Comparison of ENCODE assay signal across 8 mouse cellular contexts in the genomic region with DNA sequence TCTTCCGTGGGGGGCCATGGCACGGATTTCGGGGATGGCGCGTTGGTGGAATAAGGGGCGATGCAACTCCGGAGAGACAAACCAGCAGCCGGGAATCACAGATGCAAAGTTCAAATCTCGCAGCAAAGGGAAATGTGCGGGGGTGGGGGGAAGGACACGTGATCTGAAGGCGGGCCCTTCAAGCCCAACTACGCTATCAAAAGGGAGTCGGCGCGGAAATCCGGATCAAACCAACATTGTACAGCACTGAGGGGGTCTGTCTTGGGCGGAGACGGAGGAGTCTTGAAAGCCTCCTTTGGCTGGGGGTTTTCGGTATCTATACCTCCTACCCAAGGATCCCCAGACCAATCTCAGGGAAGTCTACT. TPM values are rescaled to one million over a fixed set of nuclear protein-coding genes. Genes with fewer than 3 reads are reported as not detected.
DNase-seq lines count a peak whose midpoint lies in the region; ATAC-seq lines count a peak whose summit lies in the region.

A gene (minus strand): TSS at position 202 of the 365 bp plus-strand sequence.

- H3K4me3 ChIP-seq in hindbrain, embryonic 11.5 days (ENCODE audit: low read depth, low read length): peak within 1 kb of the TSS; percentile 89

- H3K27ac ChIP-seq in hindbrain, embryonic 11.5 days (ENCODE audit: low read depth, low read length): peak within 1 kb of the TSS; percentile 91

- H3K4me2 ChIP-seq in hindbrain, embryonic 11.5 days (replicated peaks; ENCODE audit: low read depth, low read length): peak within 1 kb of the TSS; percentile 74

- no peaks in the 10 kb centered on the region; the same call in 1 of the 2 replicates for H3K4me1 ChIP-seq in hindbrain, embryonic 11.5 days (replicated peaks; ENCODE audit: control insufficient read depth, insufficient read depth, low read length)

- 0 out of 2 replicates have a peak, but pooled peaks cover 2% of the 10 kb centered on the region for H3K36me3 ChIP-seq in hindbrain, embryonic 11.5 days (ENCODE audit: control insufficient read depth, insufficient read depth, low read length)

- H3K9me3 ChIP-seq in hindbrain, embryonic 11.5 days (ENCODE audit: control insufficient read depth, low read length): no peaks in the 10 kb centered on the region

- H3K27me3 ChIP-seq in hindbrain, embryonic 11.5 days (ENCODE audit: control insufficient read depth, insufficient read depth, low read length): no peaks in the 10 kb centered on the region

- ATAC-seq in hindbrain, embryonic 11.5 days (ENCODE audit: low FRiP score): peak; percentile 98

- DNase-seq in MN1 (ENCODE audit: low spot score): peak; percentile 86
- DNase-seq in cerebellum, adult 9-10 months: peak; percentile 83
- peak; percentile 83 to 93 for DNase-seq in frontal cortex, adult 2 months (ENCODE audit: extremely low spot score in 1 of 2, low spot score in 1 of 2)
- DNase-seq in hindbrain, embryonic 11.5 days (ENCODE audit: low spot score): peak; percentile 92
- DNase-seq in layer of hippocampus, postnatal 10 days (ENCODE audit: low spot score in 2 of 2): peak; percentile 82 to 88
- DNase-seq in lung, postnatal 10 days: peak; percentile 93
- DNase-seq in ovary, postnatal 36 days (ENCODE audit: low spot score): peak; percentile 78
- DNase-seq in thymus, postnatal 25 days: peak; percentile 88

- H3K9ac ChIP-seq in hindbrain, embryonic 11.5 days (ENCODE audit: low read depth, low read length): peak within 1 kb of the TSS; percentile 95

- under 1% methylated on average over 20 of the region's 20 CpGs for WGBS in hindbrain, embryonic 11.5 days

RNA-seq across cellular contexts. Expression of the gene that starts here (rescaled TPM):
- 54.9 and 56.1 TPM in 2 replicates for polyA plus RNA-seq in frontal cortex, adult 2 months (2012; rRNA removed)
- polyA plus RNA-seq in hindbrain, embryonic 11.5 days (2014; fragmentation: Nextera tagmentation; extraction: Ambion mirVana): 396 and 408 TPM in 2 replicates
- 10 to 100 TPM; 58.8 to 67.6 TPM for total RNA-seq in layer of hippocampus, postnatal 10 days (2021)

Comparison
In these comparisons a context has a peak if more than half of its experiments do, and no peak if none do; other contexts are left out.
1. Peak in every context shown above with its lines: DNase-seq, ATAC-seq, H3K4me3 ChIP-seq and H3K27ac ChIP-seq.